Mouse (Mus musculus) urinary bladder, postnatal 10 days (tissue): ENCODE measurements around the gene Mmp1b.
"Not testable (repeated sequence)": the region's sequence is repeated elsewhere in the genome, so short reads cannot be mapped to it uniquely, and the experiment has no call there.

ENCODE experiments used
- DNase-seq: peaks from one replicate; pipeline ENCODE4 v3.0.0; 2022; ENCODE audit warnings: low spot score

Mmp1b gene

GRCm38 (mm10) chr9:7387947-7388346 lies at the start of gene Mmp1b:
Gene Mmp1b, minus strand, starts transcription at chr9:7388047.
- no peak for DNase-seq

GRCm38 (mm10) chr9:7396556-7396955 lies 8.7 kb upstream of the Mmp1b start:
- not testable (repeated sequence) for DNase-seq

GRCm38 (mm10) chr9:7354535-7354934 lies 33.3 kb downstream of the Mmp1b start:
- DNase-seq: no peak

GRCm38 (mm10) chr9:7345513-7345912 lies 42.3 kb downstream of the Mmp1b start:
- no peak for DNase-seq

GRCm38 (mm10) chr9:7344107-7344506 lies 43.7 kb downstream of the Mmp1b start, which contains the start of gene Mmp12:
Gene Mmp12, plus strand, starts transcription at chr9:7344381.
- no peak for DNase-seq

- DNase-seq: no peak
These were observed 50.9 kb downstream of the Mmp1b start for GRCm38 (mm10) chr9:7336740-7337483.

DNA sequence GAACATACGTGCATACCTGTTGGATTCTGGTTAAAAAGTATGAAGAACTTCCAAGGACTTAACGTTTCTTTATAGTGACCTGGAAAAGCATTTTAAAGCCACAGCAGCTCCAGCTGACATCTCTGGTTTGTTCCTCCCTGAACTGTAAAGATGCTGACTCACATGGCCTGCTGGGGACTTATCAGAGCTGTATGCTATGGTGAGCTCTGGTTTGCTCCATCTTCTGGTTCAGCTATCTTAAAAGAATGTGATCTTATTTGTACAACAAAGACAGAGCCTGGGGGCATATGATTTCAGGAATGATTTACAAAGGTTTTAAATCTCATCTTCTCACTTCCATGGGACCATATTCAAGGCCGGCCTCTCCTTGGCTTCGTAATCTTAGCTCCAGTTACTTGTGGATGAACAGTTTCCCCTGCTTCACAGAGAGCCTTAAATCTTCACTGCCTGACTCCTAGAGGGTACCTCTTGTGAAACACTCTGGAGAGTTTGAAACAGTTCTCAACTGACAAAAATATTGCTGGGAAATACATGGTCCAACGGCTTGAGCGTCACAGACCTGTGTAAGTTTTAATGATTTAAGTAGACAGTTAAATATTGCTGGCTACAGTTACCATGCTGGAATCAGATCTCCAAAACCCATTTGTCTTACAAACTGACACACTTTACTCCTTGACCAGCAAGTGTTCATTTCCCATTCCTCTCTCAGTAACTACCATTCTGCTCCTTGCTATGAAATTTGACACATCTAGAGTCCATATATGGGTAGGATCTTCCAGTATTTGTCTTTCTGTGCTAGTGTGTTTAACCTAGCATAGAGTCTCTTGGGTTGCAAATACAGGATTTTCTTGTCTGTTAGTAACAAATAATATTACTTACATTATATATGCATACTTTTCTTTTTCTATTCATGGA lies 51.8 kb downstream of the Mmp1b start:
- DNase-seq: no peak

DNA sequence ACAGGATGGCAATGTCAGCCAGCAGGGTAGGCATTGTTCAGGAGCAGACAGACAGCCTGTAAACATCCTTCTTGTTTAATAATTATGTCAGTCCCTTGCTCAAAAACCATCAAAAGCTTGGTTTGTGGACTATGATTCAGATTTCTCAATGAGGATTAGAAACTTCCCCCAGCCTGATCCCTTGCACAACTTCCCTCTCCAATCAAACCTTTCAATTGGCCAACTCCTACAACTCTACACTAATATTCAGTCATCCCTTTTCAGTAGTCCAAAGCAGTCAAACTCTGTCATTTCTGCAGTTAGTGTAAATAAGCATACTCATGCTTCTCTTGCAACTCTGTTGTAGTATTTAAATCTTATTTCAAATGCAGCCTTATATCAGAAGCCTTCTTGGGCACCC lies 56.0 kb downstream of the Mmp1b start:
- no peak for DNase-seq
